Mouse (Mus musculus) lung, postnatal 0 days (tissue): Measurements from ENCODE around the gene Siglec1.

Source experiments
- CTCF ChIP-seq: IDR thresholded peaks from 2 replicates; pipeline ENCODE4 v1.5.1; 2016; ENCODE audit warnings: antibody characterized with exemption, mild to moderate bottlenecking
- EP300 ChIP-seq: IDR thresholded peaks from 2 replicates; pipeline ENCODE4 v1.6.1; 2016; ENCODE audit warnings: antibody characterized with exemption, mild to moderate bottlenecking, control low read depth

- peak; percentile 9; the same call in 1 of the 2 replicates for TF ChIP-seq CTCF
- no peak for TF ChIP-seq EP300
These were observed 40.7 kb upstream of the Siglec1 start, which contains the start of gene Hspa12b for GRCm38 (mm10) chr2:131127161-131127730.
